Mouse (Mus musculus): ENCODE measurements around the gene Gfpt2.

GRCm38 (mm10) chr11:49793619-49794341, at the start of gene Gfpt2:
- TF ChIP-seq USF2 (conservative IDR thresholded peaks at IDR 0.05; ENCODE audit: low read depth, low read length) (no peak), CTCF (conservative IDR thresholded peaks at IDR 0.05 in 1 of 2, IDR thresholded peaks at IDR 0.05 in 1 of 2; ENCODE audit: low read depth in 2 of 2, low read length in 2 of 2) (no peak), MAX (IDR thresholded peaks at IDR 0.05; ENCODE audit: low read length) (no peak), PAX5 (IDR thresholded peaks at IDR 0.05; ENCODE audit: low read length) (no peak), BHLHE40 (IDR thresholded peaks at IDR 0.05; ENCODE audit: low read depth, low read length) (no peak)

Measured in CH12.LX (cell line).